Mouse (Mus musculus) brain, embryonic 14.5 days (tissue): ENCODE data around the gene Tns3.

Experiments
- CTCF ChIP-seq: fragments of 200-500 bp; IDR thresholded peaks from 2 replicates; pipeline ENCODE4 v1.5.1; 2012; ENCODE audit warnings: inconsistent platforms, mild to moderate bottlenecking, moderate library complexity, borderline replicate concordance; ENCODE audit not compliant: insufficient read depth, insufficient read length; ENCODE audit errors: extremely low read depth
- POLR2A ChIP-seq: fragments of 200-500 bp; IDR thresholded peaks from 2 replicates; pipeline ENCODE4 v1.6.1; 2012; ENCODE audit warnings: mild to moderate bottlenecking, inconsistent platforms, borderline replicate concordance; ENCODE audit not compliant: poor library complexity, insufficient read depth, insufficient read length, severe bottlenecking; ENCODE audit errors: extremely low read depth

DNA sequence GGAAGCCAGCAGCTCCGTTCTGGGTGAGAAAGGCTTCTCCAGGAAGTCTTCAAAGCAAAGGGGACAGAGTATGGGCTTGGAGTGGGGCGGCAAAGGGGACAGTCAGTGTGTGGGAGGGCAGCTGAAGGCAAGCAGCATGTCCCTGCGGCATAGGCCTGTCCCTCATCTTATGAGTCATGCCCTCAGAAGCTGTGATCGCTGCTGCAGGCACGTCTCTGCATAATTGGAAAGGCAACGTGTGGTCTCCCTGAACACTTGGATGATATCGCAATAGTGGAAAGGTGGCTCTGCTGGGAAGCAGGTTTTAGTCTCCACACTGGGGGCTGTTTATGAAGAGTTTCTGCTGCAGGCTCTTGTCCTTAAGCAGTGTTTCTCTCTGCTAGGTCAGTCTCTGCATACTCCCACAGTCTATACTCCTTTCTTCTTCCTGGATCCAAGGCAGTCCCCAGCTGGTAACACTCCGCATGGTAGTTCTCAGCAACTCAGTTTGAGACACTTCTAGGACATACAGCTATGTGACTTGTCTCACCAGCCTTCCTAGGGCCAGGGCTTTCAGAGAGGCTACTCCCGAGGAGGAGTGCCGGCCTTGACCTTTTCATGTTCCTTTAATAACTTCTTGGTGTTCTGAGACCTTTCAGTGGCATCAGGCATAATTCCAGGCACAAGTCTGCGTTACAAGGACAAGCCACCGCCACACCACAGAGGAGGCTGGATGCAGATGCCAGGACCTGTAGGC is 14.1 kb upstream of the Tns3 start:
- TF ChIP-seq CTCF (no peak), POLR2A (no peak)
